Mouse (Mus musculus) heart, embryonic 11.5 days (tissue): ENCODE measurements around the gene Prkg1. TPM values are rescaled to one million over a fixed set of nuclear protein-coding genes. Genes with fewer than 3 reads are reported as not detected.

Experiments used
- ATAC-seq: fragments of 200-750 bp; cut with Nextera tagmentation; replicated peaks from 2 replicates; pipeline ENCODE4 v1.8.0; 2017; ENCODE audit warnings: moderate library complexity; ENCODE audit not compliant: insufficient number of reproducible peaks, low FRiP score, low TSS enrichment
- H3K27ac ChIP-seq: fragments of 300-500 bp; sonication (generic); 2 replicates; pipeline ENCODE4 v1.5.1; 2014; ENCODE audit warnings: mild to moderate bottlenecking, low read depth, low read length
- H3K27me3 ChIP-seq: fragments of 300-500 bp; sonication (generic); 2 replicates; pipeline ENCODE4 v1.6.1; 2014; ENCODE audit warnings: mild to moderate bottlenecking, low read length, mixed read lengths; ENCODE audit not compliant: control insufficient read depth, insufficient read depth
- H3K36me3 ChIP-seq: fragments of 300-500 bp; sonication (generic); 2 replicates; pipeline ENCODE4 v1.6.1; 2014; ENCODE audit warnings: mild to moderate bottlenecking, low read length, moderate library complexity, mixed read lengths; ENCODE audit not compliant: control insufficient read depth, insufficient read depth
- H3K4me1 ChIP-seq: fragments of 300-500 bp; sonication (generic); 2 replicates; pipeline ENCODE4 v1.6.1; 2014; ENCODE audit warnings: low read length; ENCODE audit not compliant: control insufficient read depth, insufficient read depth
- H3K4me2 ChIP-seq: fragments of 300-500 bp; sonication (generic); 2 replicates; pipeline ENCODE4 v1.6.1; 2014; ENCODE audit warnings: mild to moderate bottlenecking, moderate library complexity
- H3K4me3 ChIP-seq: fragments of 300-500 bp; sonication (generic); 2 replicates; pipeline ENCODE4 v1.5.1; 2014; ENCODE audit warnings: low read depth, low read length
- H3K9ac ChIP-seq: fragments of 300-500 bp; sonication (generic); 2 replicates; pipeline ENCODE4 v1.6.1; 2014; ENCODE audit warnings: mild to moderate bottlenecking, low read depth, low read length, moderate library complexity
- H3K9me3 ChIP-seq: fragments of 300-500 bp; sonication (generic); replicated peaks from 2 replicates; pipeline ENCODE4 v1.6.1; 2016; ENCODE audit warnings: low read length; ENCODE audit not compliant: control insufficient read depth
- WGBS: fragments of 180-500 bp; shearing (Covaris S2); extraction: QIAGEN DNeasy Blood & Tissue Kit; methylation state at CpG from one replicate; pipeline ENCODE4 v1.1.7; 2014; ENCODE audit not compliant: insufficient replicate concordance; 5-methylcytosine and 5-hydroxymethylcytosine counted together
- polyA plus RNA-seq: library from polyadenylated mRNA; unstranded; fragments of >200 nt; fragmentation: Nextera tagmentation; extraction: Ambion mirVana; gene quantifications from 2 replicates; pipeline ENCODE4 v1.2.1, GENCODE M21; 2014

Gene Prkg1
- polyA plus RNA-seq, 1 experiment from 2014 or later, result 10.9 TPM

DNA sequence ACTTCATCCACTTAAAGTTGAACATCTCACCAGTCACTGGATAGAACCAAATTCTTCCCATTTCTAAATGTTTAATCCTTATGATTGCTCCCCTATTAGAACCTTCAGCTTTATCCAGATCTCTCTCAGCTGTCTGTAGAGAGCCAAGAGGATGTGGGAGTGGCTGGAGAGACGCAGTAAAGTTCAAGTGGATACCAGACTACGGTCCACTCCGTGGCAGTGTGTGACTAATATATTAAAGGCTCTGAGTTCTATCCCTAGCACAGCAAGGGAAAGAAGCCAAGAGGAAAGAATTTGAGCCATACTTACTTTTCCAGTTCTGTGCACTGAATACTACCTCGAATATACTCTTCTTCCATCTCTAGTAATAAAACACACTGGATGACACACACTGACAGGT lies 919.9 kb downstream of the Prkg1 start:
- Histone ChIP-seq H3K4me3 (no peak overlapping the region), H3K9me3 (no peaks in the 10 kb centered on the region), H3K36me3 (no peaks in the 10 kb centered on the region), H3K27ac (no peak overlapping the region), H3K9ac (no peak overlapping the region), H3K4me1 (no peaks in the 10 kb centered on the region), H3K4me2 (no peak overlapping the region), H3K27me3 (no peaks in the 10 kb centered on the region)
- WGBS, result 58% methylated on average over 4 of the region's 4 CpGs
- no peak for ATAC-seq

DNA sequence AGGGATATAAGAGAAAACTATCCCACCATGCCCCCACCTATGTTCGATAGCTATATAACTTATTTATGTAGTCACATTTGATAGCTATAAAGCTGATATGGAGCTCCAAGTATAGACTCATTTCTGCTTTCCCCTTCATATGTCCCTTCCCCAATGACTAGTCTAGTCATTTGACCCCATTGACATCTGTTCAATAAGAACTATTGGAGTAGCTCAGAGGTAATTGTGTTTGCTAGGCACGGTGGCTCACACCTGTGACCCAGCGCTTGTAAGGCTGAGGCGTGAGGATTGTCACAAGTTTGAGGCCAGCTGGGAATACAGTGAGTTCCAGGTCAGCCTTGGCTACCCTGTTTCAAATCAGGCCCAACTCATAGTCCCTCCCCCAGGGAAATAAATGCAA lies 921.2 kb downstream of the Prkg1 start:
- WGBS, result 73% methylated on average over 4 of the region's 4 CpGs
- Histone ChIP-seq H3K9me3 (no peaks in the 10 kb centered on the region), H3K4me1 (no peaks in the 10 kb centered on the region), H3K27me3 (no peaks in the 10 kb centered on the region), H3K4me3 (no peak overlapping the region), H3K27ac (no peak overlapping the region), H3K9ac (no peak overlapping the region), H3K4me2 (no peak overlapping the region), H3K36me3 (no peaks in the 10 kb centered on the region)
- no peak for ATAC-seq

DNA sequence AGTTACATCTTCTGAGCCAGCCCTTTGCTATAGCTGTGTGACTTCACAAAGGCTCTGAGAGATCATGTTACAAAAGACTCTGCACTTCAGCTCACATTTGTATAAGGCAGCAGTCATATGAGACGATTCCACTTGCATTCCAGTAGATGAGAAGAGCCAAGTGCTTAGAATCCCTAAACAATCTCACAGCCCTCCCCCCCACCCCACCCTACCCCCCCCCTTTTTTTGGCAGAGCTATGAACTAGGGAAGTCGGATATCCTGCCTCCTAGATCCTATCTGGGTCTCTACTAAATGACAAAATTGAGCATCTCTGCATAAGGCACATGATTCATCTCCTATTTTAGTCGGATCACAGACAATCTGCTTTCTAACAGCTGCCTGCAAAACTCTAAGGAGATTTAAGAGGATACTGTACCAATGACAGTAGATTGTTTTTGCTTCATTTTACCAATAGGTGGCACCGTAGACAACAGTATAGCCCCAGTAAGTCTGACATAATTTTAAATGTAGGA lies 921.7 kb downstream of the Prkg1 start:
- Histone ChIP-seq H3K27ac (0 out of 2 replicates have a peak overlapping the region, but pooled peaks have one; percentile 31), H3K4me2 (peak overlapping the region; percentile 32; the same call in 1 of the 2 replicates), H3K27me3 (no peaks in the 10 kb centered on the region), H3K4me1 (no peaks in the 10 kb centered on the region), H3K36me3 (no peaks in the 10 kb centered on the region), H3K4me3 (no peak overlapping the region), H3K9me3 (no peaks in the 10 kb centered on the region), H3K9ac (no peak overlapping the region)
- ATAC-seq, result 0 out of 2 replicates have a peak, but pooled peaks have one; percentile 35
- 5% methylated on average over 4 of the region's 4 CpGs for WGBS

DNA sequence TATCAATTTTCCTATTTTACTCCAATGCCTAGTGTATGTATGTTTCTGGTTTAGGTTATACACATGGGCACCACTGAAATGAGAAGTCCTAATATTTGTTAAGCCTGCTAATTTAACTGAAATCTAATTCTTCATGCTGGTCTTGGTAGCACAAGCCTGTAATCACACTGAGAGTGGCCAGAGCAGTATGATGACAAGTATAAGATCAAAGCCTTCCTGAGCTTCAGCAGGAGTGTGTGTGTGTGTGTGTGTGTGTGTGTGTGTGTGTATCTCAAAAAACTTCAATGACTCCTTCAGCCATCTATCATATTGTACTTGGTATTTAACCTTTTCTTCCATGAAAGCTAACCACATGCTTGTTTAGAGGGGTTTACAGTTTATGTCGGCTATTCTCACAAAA lies 922.2 kb downstream of the Prkg1 start:
- Histone ChIP-seq H3K27ac (no peak overlapping the region), H3K9me3 (no peaks in the 10 kb centered on the region), H3K9ac (no peak overlapping the region), H3K4me3 (no peak overlapping the region), H3K36me3 (no peaks in the 10 kb centered on the region), H3K4me1 (no peaks in the 10 kb centered on the region), H3K27me3 (no peaks in the 10 kb centered on the region), H3K4me2 (no peak overlapping the region; the same call in 1 of the 2 replicates)
- ATAC-seq, result no peak
- WGBS, result 42% methylated on average over 1 of the region's 1 CpGs

DNA sequence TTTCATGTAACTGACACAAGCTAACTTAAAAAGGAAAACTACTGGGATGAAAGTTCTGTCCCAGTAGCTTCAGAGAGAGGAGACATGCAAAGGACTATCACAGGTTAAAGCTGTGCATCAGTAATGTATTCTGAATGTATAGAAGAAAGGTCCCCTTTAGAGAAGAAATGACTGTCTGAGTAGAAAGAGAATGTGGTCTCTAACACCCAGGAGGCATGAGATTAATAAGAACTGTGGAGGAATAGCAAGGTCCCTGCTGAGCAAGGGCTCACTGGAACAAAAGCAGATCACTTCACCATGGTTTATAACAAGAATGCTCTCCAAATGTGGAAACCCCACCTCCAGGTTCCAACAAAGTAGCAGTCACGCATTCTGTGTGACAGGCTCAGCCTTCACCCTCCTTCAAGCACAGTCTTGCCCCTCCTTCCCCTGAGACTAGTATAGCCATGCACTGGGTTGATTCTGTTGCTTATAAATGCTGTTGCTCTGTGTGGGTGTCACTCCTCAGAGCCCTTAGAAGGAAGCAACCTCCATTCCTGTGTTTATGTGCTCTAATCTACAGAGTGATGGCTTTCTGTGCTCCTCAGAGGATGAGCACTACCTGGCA lies 931.7 kb downstream of the Prkg1 start:
- no peaks in the 10 kb centered on the region for H3K27me3 ChIP-seq
- WGBS, result 44% methylated on average over 1 of the region's 1 CpGs
- no peaks in the 10 kb centered on the region for H3K4me1 ChIP-seq

DNA sequence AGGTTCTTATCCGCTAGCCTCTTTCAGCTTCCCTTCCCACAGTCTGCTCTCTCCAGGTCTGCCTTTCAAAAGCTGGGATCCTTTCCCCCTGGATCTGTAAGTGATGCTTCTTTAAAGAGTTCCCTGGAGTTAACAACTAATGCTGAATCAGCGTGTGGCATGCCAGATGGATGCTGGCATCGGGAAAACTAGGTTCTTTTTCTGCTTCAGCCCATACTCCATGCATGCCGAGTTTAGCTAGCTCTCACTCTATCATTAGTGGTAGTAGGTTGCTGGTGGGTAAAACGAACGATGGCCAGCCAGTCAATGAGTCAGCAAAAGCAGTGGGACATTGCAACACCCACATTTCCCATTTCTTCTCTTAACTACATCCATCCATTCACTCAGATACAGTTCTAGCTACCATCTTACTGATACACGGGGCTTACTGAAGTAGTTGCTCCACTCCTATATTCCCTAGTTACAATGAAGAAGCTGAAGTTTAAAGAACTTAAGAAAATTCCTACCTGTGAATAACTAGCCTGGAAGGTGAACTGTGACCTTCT lies 935.5 kb downstream of the Prkg1 start:
- H3K9ac ChIP-seq, result no peak overlapping the region
- no peak for ATAC-seq
- no peak overlapping the region for H3K4me3 ChIP-seq
- H3K27ac ChIP-seq, result no peak overlapping the region
- WGBS, result 69% methylated on average over 7 of the region's 7 CpGs
- no peak overlapping the region for H3K4me2 ChIP-seq
- H3K9me3 ChIP-seq, result no peaks in the 10 kb centered on the region
- H3K4me1 ChIP-seq, result no peaks in the 10 kb centered on the region
- no peaks in the 10 kb centered on the region for H3K27me3 ChIP-seq
- no peaks in the 10 kb centered on the region for H3K36me3 ChIP-seq

More for the DNA sequence above, 931.7 kb downstream of the Prkg1 start:
- no peak overlapping the region for H3K9ac ChIP-seq
- no peak overlapping the region for H3K27ac ChIP-seq
- no peak for ATAC-seq
- H3K9me3 ChIP-seq, result no peaks in the 10 kb centered on the region
- H3K4me3 ChIP-seq, result no peak overlapping the region
- H3K36me3 ChIP-seq, result no peaks in the 10 kb centered on the region
- H3K4me2 ChIP-seq, result no peak overlapping the region

DNA sequence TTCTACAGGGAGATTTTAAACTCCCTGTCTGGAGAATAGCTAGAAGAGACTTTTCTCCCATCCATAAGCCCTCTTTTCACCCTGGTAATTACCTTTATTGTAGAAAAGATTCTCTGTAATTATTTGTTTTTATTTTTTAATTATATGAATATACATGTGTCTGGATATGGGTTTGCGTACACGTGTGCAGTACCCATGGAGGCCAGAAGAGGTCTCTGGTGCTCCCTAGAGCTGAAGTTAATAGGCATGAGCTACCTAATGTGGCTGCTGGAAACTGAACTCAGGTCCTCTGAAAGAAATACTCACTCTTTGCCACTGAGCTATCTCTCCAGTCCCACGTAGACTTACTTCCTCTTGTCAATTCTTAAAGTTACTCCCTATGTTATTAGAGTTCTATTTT lies 937.0 kb downstream of the Prkg1 start:
- H3K4me1 ChIP-seq, result no peaks in the 10 kb centered on the region
- H3K36me3 ChIP-seq, result no peaks in the 10 kb centered on the region
- H3K4me3 ChIP-seq, result no peak overlapping the region
- WGBS, result 81% methylated on average over 3 of the region's 3 CpGs
- H3K9me3 ChIP-seq, result no peaks in the 10 kb centered on the region
- ATAC-seq, result no peak
- H3K27me3 ChIP-seq, result no peaks in the 10 kb centered on the region
- H3K9ac ChIP-seq, result no peak overlapping the region
- H3K4me2 ChIP-seq, result no peak overlapping the region
- H3K27ac ChIP-seq, result no peak overlapping the region

DNA sequence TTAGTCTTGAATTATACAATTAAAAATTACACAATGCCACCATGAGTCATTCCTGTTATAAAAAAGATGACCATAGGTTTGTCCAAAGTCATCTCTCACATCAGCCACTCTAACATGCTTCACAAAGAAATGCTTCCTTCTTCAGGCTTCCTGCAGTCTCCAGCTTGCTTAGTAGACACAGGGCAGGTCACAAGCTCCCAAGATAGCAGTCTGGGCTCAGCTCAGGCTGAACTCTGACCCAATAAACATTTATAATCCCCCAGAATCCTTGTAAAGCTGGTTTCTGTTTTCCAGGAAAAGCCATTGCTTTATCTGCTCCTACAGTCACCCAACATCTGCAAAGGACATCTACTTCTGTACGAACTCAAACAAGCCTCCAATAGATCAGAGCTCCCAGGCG lies 938.7 kb downstream of the Prkg1 start:
- no peak for ATAC-seq
- H3K27me3 ChIP-seq, result no peaks in the 10 kb centered on the region

DNA sequence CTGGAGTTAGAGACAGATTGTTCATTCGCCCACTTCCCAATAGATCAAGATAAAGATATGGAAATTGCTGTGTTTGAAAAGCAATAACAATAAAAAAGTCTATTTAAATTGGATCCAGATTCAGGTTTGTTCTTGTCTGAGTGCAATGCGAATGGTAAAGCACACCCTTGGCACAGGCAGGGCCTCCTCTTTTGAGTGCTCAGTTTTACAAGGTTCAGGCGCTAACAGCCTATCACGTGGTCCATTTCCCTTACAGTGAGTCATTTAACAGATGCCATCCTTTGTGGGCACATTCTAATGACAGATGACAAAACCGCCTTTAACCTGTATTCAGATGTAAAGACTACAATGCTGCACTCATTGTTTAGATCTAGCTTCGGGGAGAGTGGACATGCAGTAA lies 949.2 kb downstream of the Prkg1 start:
- ATAC-seq, result no peak
- H3K9me3 ChIP-seq, result no peaks in the 10 kb centered on the region

More for the DNA sequence above, 938.7 kb downstream of the Prkg1 start:
- WGBS, result 47% methylated on average over 2 of the region's 2 CpGs
- H3K4me2 ChIP-seq, result no peak overlapping the region
- no peak overlapping the region for H3K27ac ChIP-seq
- no peaks in the 10 kb centered on the region for H3K36me3 ChIP-seq
- H3K4me1 ChIP-seq, result no peaks in the 10 kb centered on the region
- no peak overlapping the region for H3K4me3 ChIP-seq
- H3K9me3 ChIP-seq, result no peaks in the 10 kb centered on the region
- H3K9ac ChIP-seq, result no peak overlapping the region

More for the DNA sequence above, 949.2 kb downstream of the Prkg1 start:
- no peak overlapping the region for H3K9ac ChIP-seq
- no peaks in the 10 kb centered on the region for H3K27me3 ChIP-seq
- no peaks in the 10 kb centered on the region for H3K36me3 ChIP-seq
- H3K4me1 ChIP-seq, result no peaks in the 10 kb centered on the region
- 78% methylated on average over 6 of the region's 6 CpGs for WGBS
- H3K4me2 ChIP-seq, result no peak overlapping the region
- H3K4me3 ChIP-seq, result no peak overlapping the region
- H3K27ac ChIP-seq, result no peak overlapping the region
